29 mouse cellular contexts compared by ENCODE assay signal in the genomic region with DNA sequence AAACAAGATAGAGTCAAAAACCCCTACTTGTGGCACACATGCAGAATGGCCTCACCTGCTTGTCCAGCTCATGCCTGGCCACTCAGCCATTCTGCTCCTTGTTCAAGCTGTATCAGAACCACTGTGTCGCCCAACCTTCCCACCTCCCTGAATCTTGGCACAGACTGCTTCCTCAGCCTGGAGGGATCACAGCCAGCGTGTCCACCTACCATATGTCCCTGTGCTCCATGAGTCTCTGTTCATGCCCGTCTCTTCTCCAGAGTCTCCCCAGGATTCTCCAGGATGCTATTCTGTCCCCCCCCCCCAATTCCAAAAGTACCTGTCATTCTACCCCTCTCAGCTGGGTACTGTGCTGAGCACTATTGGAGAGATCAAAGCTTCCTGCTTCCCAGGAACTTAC.
DNase-seq lines count a peak whose midpoint lies in the region; ATAC-seq lines count a peak whose summit lies in the region.
"Had no signal": no experiment of that assay in that cellular context is flagged by ENCODE, and none has a peak within 500 bp of the region (broad histone marks: within the 10 kb centered on the region; RNA-seq: fewer than 3 reads in every experiment).

No protein-coding gene starts in this region.

- H3K27me3 ChIP-seq in forebrain, embryonic 11.5 days (ENCODE audit: control insufficient read depth, insufficient read depth, low read length): no peaks in the 10 kb centered on the region; the same call in 1 of the 2 replicates
- peaks cover 31% of the 10 kb centered on the region for H3K27me3 ChIP-seq in forebrain, embryonic 16.5 days (replicated peaks; ENCODE audit: control insufficient read depth, insufficient read depth, low read length)
- H3K27me3 ChIP-seq: hindbrain, embryonic 13.5 days; midbrain, embryonic 12.5 days; neural tube, embryonic 12.5 days; Patski had no signal

- H3K4me3 ChIP-seq in forebrain, embryonic 11.5 days (ENCODE audit: low read depth, low read length): no peak overlapping the region
- no peak overlapping the region for H3K4me3 ChIP-seq in forebrain, embryonic 16.5 days (replicated peaks; ENCODE audit: low read length)
- H3K4me3 ChIP-seq: erythroblast, embryonic 14.5 days; forebrain, embryonic 12.5 days; heart, embryonic 12.5 days; hindbrain, embryonic 13.5 days; left cerebral cortex, adult 2 months; limb, embryonic 15.5 days; midbrain, embryonic 12.5 days; myocyte; neural tube, embryonic 12.5 days had no signal

- no peak for ATAC-seq in forebrain, embryonic 11.5 days (replicated peaks; ENCODE audit: low FRiP score)
- no peak for ATAC-seq in forebrain, embryonic 16.5 days
- ATAC-seq: intestine, embryonic 16.5 days; Patski had no signal

- DNase-seq in forebrain, embryonic 11.5 days (ENCODE audit: low spot score): peak; percentile 16
- peak; percentile 79 for DNase-seq in cerebellum, adult 11 months
- peak; percentile 93 for DNase-seq in cerebellum, adult 9-10 months
- DNase-seq in cerebellum, postnatal 36 days: peak; percentile 75 to 79
- no peak for DNase-seq in spleen, adult 18-20 months
- no peak for DNase-seq in layer of hippocampus, postnatal 25 days (ENCODE audit: extremely low spot score in 1 of 2, low spot score in 1 of 2)
- DNase-seq: adrenal gland, postnatal 10 days; gastrocnemius, postnatal 25 days; heart, adult 18-20 months; heart, postnatal 4 days; kidney, postnatal 14 days; layer of hippocampus, adult 9-11 months; lung, adult 2 months; lung, postnatal 10 days; right cerebral cortex, adult 18-20 months; thymus, postnatal 4 days had no signal

- H3K9ac ChIP-seq in forebrain, embryonic 11.5 days (ENCODE audit: low read length): no peak overlapping the region
- H3K9ac ChIP-seq in forebrain, embryonic 16.5 days (replicated peaks; ENCODE audit: low read depth, low read length): no peak overlapping the region
- H3K9ac ChIP-seq: forebrain, embryonic 12.5 days; heart, embryonic 12.5 days; hindbrain, embryonic 13.5 days; limb, embryonic 15.5 days; liver, embryonic 14.5 days; midbrain, embryonic 12.5 days; neural tube, embryonic 12.5 days had no signal

- H3K4me1 ChIP-seq in forebrain, embryonic 11.5 days (replicated peaks; ENCODE audit: control insufficient read depth, insufficient read depth, low read length): peaks cover 12% of the 10 kb centered on the region
- peaks cover 10% of the 10 kb centered on the region for H3K4me1 ChIP-seq in forebrain, embryonic 16.5 days (replicated peaks; ENCODE audit: control insufficient read depth, insufficient read depth, low read length)

- H3K9me3 ChIP-seq in forebrain, embryonic 11.5 days (ENCODE audit: control insufficient read depth, low read length): no peaks in the 10 kb centered on the region
- no peaks in the 10 kb centered on the region for H3K9me3 ChIP-seq in forebrain, embryonic 16.5 days (ENCODE audit: control insufficient read depth, low read length)
- H3K9me3 ChIP-seq: forebrain, embryonic 12.5 days; heart, embryonic 12.5 days; hindbrain, embryonic 13.5 days; limb, embryonic 15.5 days; midbrain, embryonic 12.5 days; neural tube, embryonic 12.5 days had no signal

- H3K36me3 ChIP-seq in forebrain, embryonic 11.5 days (ENCODE audit: control insufficient read depth, insufficient read depth, low read length): no peaks in the 10 kb centered on the region
- no peaks in the 10 kb centered on the region for H3K36me3 ChIP-seq in forebrain, embryonic 16.5 days (ENCODE audit: control insufficient read depth, insufficient read depth)
- H3K36me3 ChIP-seq: forebrain, embryonic 12.5 days; heart, embryonic 12.5 days; hindbrain, embryonic 13.5 days; limb, embryonic 15.5 days; midbrain, embryonic 12.5 days; neural tube, embryonic 12.5 days had no signal

- H3K27ac ChIP-seq in forebrain, embryonic 11.5 days (ENCODE audit: low read depth, low read length): no peak overlapping the region
- no peak overlapping the region for H3K27ac ChIP-seq in forebrain, embryonic 16.5 days (ENCODE audit: low read length)
- H3K27ac ChIP-seq: forebrain, embryonic 12.5 days; hindbrain, embryonic 13.5 days; left cerebral cortex, adult 2 months; limb, embryonic 15.5 days; liver, embryonic 14.5 days; neural tube, embryonic 12.5 days had no signal

- 87% methylated on average over 3 of the region's 3 CpGs for WGBS in forebrain, embryonic 11.5 days
- 82% methylated on average over 3 of the region's 3 CpGs for WGBS in forebrain, embryonic 16.5 days

- no peak overlapping the region for H3K4me2 ChIP-seq in forebrain, embryonic 11.5 days (ENCODE audit: low read depth, low read length, severe bottlenecking)
- no peak overlapping the region for H3K4me2 ChIP-seq in forebrain, embryonic 16.5 days (ENCODE audit: low read length)
- H3K4me2 ChIP-seq: forebrain, embryonic 12.5 days; heart, embryonic 12.5 days; hindbrain, embryonic 13.5 days; limb, embryonic 15.5 days; midbrain, embryonic 12.5 days; neural tube, embryonic 12.5 days had no signal

Comparison
In these comparisons a context has a peak if more than half of its experiments do, and no peak if none do; other contexts are left out.
1. DNase-seq: peak in forebrain, embryonic 11.5 days (single experiment), cerebellum, adult 11 months (single experiment), cerebellum, adult 9-10 months (single experiment) and cerebellum, postnatal 36 days (2 of 2); none in spleen, adult 18-20 months (0 of 2) and layer of hippocampus, postnatal 25 days (0 of 2).